Mouse (Mus musculus) stomach, embryonic 15.5 days (tissue): ENCODE results near the gene Adra1d. TPM values are rescaled to one million over a fixed set of nuclear protein-coding genes. Genes with fewer than 3 reads are reported as not detected.
A peak's percentile ranks its signal among the peaks of the same experiment; 100 is the strongest.

Experiments used
- ATAC-seq: fragments of 200-750 bp; cut with Nextera tagmentation; 2 replicates; pipeline ENCODE4 v1.8.0; 2017; ENCODE audit warnings: low read depth, moderate number of reproducible peaks, moderate TSS enrichment; ENCODE audit not compliant: insufficient read depth, low FRiP score
- H3K27ac ChIP-seq: fragments of 300-500 bp; sonication (generic); 2 replicates; pipeline ENCODE4 v1.5.1; 2015; ENCODE audit warnings: mild to moderate bottlenecking, inconsistent platforms
- H3K27me3 ChIP-seq: fragments of 300-500 bp; sonication (generic); replicated peaks from 2 replicates; pipeline ENCODE4 v1.6.1; 2015; ENCODE audit warnings: inconsistent platforms
- H3K36me3 ChIP-seq: fragments of 300-500 bp; sonication (generic); 2 replicates; pipeline ENCODE4 v1.6.1; 2015; ENCODE audit warnings: inconsistent platforms
- H3K4me1 ChIP-seq: fragments of 300-500 bp; sonication (generic); 2 replicates; pipeline ENCODE4 v1.6.1; 2015; ENCODE audit warnings: inconsistent platforms
- H3K4me2 ChIP-seq: fragments of 300-500 bp; sonication (generic); 2 replicates; pipeline ENCODE4 v1.6.1; 2015; ENCODE audit warnings: mild to moderate bottlenecking, inconsistent platforms
- H3K4me3 ChIP-seq: fragments of 300-500 bp; sonication (generic); replicated peaks from 2 replicates; pipeline ENCODE4 v1.5.1; 2015; ENCODE audit warnings: inconsistent platforms
- H3K9ac ChIP-seq: fragments of 300-500 bp; sonication (generic); 2 replicates; pipeline ENCODE4 v1.6.1; 2015; ENCODE audit warnings: inconsistent platforms
- H3K9me3 ChIP-seq: fragments of 300-500 bp; sonication (generic); 2 replicates; pipeline ENCODE4 v1.6.1; 2016; ENCODE audit warnings: inconsistent platforms
- WGBS: fragments of 180-500 bp; shearing (Covaris S2); methylation state at CpG from one replicate; pipeline ENCODE4 v1.1.7; 2015; 5-methylcytosine and 5-hydroxymethylcytosine counted together
- polyA plus RNA-seq: library from polyadenylated mRNA; unstranded; fragments of >200 nt; fragmentation: Nextera tagmentation; extraction: Ambion mirVana; gene quantifications from 2 replicates; pipeline ENCODE4 v1.2.1, GENCODE M21; 2015

Adra1d gene
- polyA plus RNA-seq, 1 experiment from 2014 or later: 0.96 TPM

GRCm38 (mm10) chr2:131550906-131551305 lies 11.2 kb downstream of the Adra1d start:
- WGBS: 64% methylated on average over 2 of the region's 2 CpGs
- no peaks in the 10 kb centered on the region for H3K9me3 ChIP-seq
- H3K27ac ChIP-seq: no peak overlapping the region
- H3K4me2 ChIP-seq: no peak overlapping the region
- no peaks in the 10 kb centered on the region for H3K36me3 ChIP-seq
- H3K4me3 ChIP-seq: no peak overlapping the region
- peaks cover 8% of the 10 kb centered on the region for H3K4me1 ChIP-seq
- ATAC-seq: no peak
- H3K9ac ChIP-seq: no peak overlapping the region
- H3K27me3 ChIP-seq: peaks cover 35% of the 10 kb centered on the region

GRCm38 (mm10) chr2:131550474-131550873 lies 11.6 kb downstream of the Adra1d start:
- H3K27me3 ChIP-seq: peaks cover 38% of the 10 kb centered on the region
- 68% methylated on average over 2 of the region's 2 CpGs for WGBS

GRCm38 (mm10) chr2:131549090-131549489 lies 13.0 kb downstream of the Adra1d start:
- Histone ChIP-seq H3K4me2 (no peak overlapping the region), H3K4me3 (no peak overlapping the region), H3K9ac (no peak overlapping the region), H3K4me1 (peaks cover 13% of the 10 kb centered on the region), H3K36me3 (no peaks in the 10 kb centered on the region), H3K9me3 (no peaks in the 10 kb centered on the region), H3K27ac (no peak overlapping the region), H3K27me3 (peaks cover 39% of the 10 kb centered on the region)
- ATAC-seq: no peak
- WGBS: 81% methylated on average over 5 of the region's 5 CpGs

More at GRCm38 (mm10) chr2:131550474-131550873, 11.6 kb downstream of the Adra1d start:
- Histone ChIP-seq H3K4me2 (no peak overlapping the region), H3K27ac (no peak overlapping the region), H3K9me3 (no peaks in the 10 kb centered on the region), H3K9ac (no peak overlapping the region), H3K4me3 (no peak overlapping the region), H3K4me1 (peaks cover 13% of the 10 kb centered on the region), H3K36me3 (no peaks in the 10 kb centered on the region)
- ATAC-seq: no peak

GRCm38 (mm10) chr2:131548330-131548729 lies 13.8 kb downstream of the Adra1d start:
- H3K4me1 ChIP-seq: peaks cover 13% of the 10 kb centered on the region
- H3K36me3 ChIP-seq: no peaks in the 10 kb centered on the region
- H3K27me3 ChIP-seq: peaks cover 39% of the 10 kb centered on the region
- WGBS: 75% methylated on average over 2 of the region's 2 CpGs
- no peaks in the 10 kb centered on the region for H3K9me3 ChIP-seq
- no peak overlapping the region for H3K4me3 ChIP-seq
- no peak overlapping the region for H3K27ac ChIP-seq
- no peak overlapping the region for H3K4me2 ChIP-seq
- no peak overlapping the region for H3K9ac ChIP-seq
- ATAC-seq: no peak

- H3K27ac ChIP-seq: no peak overlapping the region
- H3K9me3 ChIP-seq: no peaks in the 10 kb centered on the region
- peaks cover 30% of the 10 kb centered on the region for H3K27me3 ChIP-seq
- no peak overlapping the region for H3K9ac ChIP-seq
- peak overlapping the region; percentile 45; the same call in 1 of the 2 replicates for H3K4me3 ChIP-seq
- no peak for ATAC-seq
- no peaks in the 10 kb centered on the region for H3K36me3 ChIP-seq
- peak overlapping the region; percentile 95 for H3K4me2 ChIP-seq
- peaks cover 13% of the 10 kb centered on the region for H3K4me1 ChIP-seq
- WGBS: 11% methylated on average over 19 of the region's 19 CpGs
Observed at GRCm38 (mm10) chr2:131546745-131547408, 15.2 kb downstream of the Adra1d start.

GRCm38 (mm10) chr2:131546308-131546700 lies 15.8 kb downstream of the Adra1d start:
- ATAC-seq: no peak
- peak overlapping the region; percentile 23; the same call in 1 of the 2 replicates for H3K9ac ChIP-seq
- peak overlapping the region; percentile 45 for H3K4me3 ChIP-seq

GRCm38 (mm10) chr2:131545386-131546307 lies 16.4 kb downstream of the Adra1d start:
- H3K36me3 ChIP-seq: no peaks in the 10 kb centered on the region
- H3K4me2 ChIP-seq: peak overlapping the region; percentile 95
- WGBS: 2% methylated on average over 45 of the region's 45 CpGs
- peak; percentile 51; the same call in 1 of the 2 replicates for ATAC-seq
- H3K27me3 ChIP-seq: peaks cover 30% of the 10 kb centered on the region
- H3K4me1 ChIP-seq: peaks cover 13% of the 10 kb centered on the region
- H3K9me3 ChIP-seq: no peaks in the 10 kb centered on the region
- no peak overlapping the region for H3K27ac ChIP-seq
- peak overlapping the region; percentile 45 for H3K4me3 ChIP-seq
- peak overlapping the region; percentile 23; the same call in 1 of the 2 replicates for H3K9ac ChIP-seq

More at GRCm38 (mm10) chr2:131546308-131546700, 15.8 kb downstream of the Adra1d start:
- Histone ChIP-seq H3K36me3 (no peaks in the 10 kb centered on the region), H3K9me3 (no peaks in the 10 kb centered on the region), H3K27ac (no peak overlapping the region), H3K4me1 (peaks cover 13% of the 10 kb centered on the region), H3K4me2 (peak overlapping the region; percentile 95), H3K27me3 (peaks cover 30% of the 10 kb centered on the region)
- 3% methylated on average over 27 of the region's 27 CpGs for WGBS

- H3K27me3 ChIP-seq: peaks cover 23% of the 10 kb centered on the region
- ATAC-seq: no peak
- WGBS: 35% methylated on average over 6 of the region's 6 CpGs
- H3K4me2 ChIP-seq: no peak overlapping the region
- no peak overlapping the region for H3K27ac ChIP-seq
- H3K36me3 ChIP-seq: no peaks in the 10 kb centered on the region
- no peak overlapping the region for H3K4me3 ChIP-seq
- H3K9ac ChIP-seq: no peak overlapping the region
- H3K9me3 ChIP-seq: no peaks in the 10 kb centered on the region
- peaks cover 13% of the 10 kb centered on the region for H3K4me1 ChIP-seq
Observed at GRCm38 (mm10) chr2:131542531-131542930, 19.6 kb downstream of the Adra1d start.

GRCm38 (mm10) chr2:131541686-131542085 lies 20.4 kb downstream of the Adra1d start:
- no peak overlapping the region for H3K4me3 ChIP-seq
- no peak for ATAC-seq
- no peak overlapping the region for H3K9ac ChIP-seq
- no peaks in the 10 kb centered on the region for H3K36me3 ChIP-seq
- H3K9me3 ChIP-seq: no peaks in the 10 kb centered on the region
- no peak overlapping the region for H3K27ac ChIP-seq
- WGBS: 77% methylated on average over 4 of the region's 4 CpGs
- peaks cover 13% of the 10 kb centered on the region for H3K4me1 ChIP-seq
- no peak overlapping the region for H3K4me2 ChIP-seq
- peaks cover 16% of the 10 kb centered on the region for H3K27me3 ChIP-seq

- H3K9ac ChIP-seq: no peak overlapping the region
- 81% methylated on average over 6 of the region's 6 CpGs for WGBS
- H3K36me3 ChIP-seq: no peaks in the 10 kb centered on the region
- no peaks in the 10 kb centered on the region for H3K4me1 ChIP-seq
- no peaks in the 10 kb centered on the region for H3K9me3 ChIP-seq
- no peak overlapping the region for H3K4me3 ChIP-seq
- ATAC-seq: no peak
- H3K4me2 ChIP-seq: no peak overlapping the region
- no peak overlapping the region for H3K27ac ChIP-seq
- 0 out of 2 replicates have a peak, but pooled peaks cover 4% of the 10 kb centered on the region for H3K27me3 ChIP-seq
Observed at GRCm38 (mm10) chr2:131539780-131540179, 22.3 kb downstream of the Adra1d start.

GRCm38 (mm10) chr2:131538341-131538740 lies 23.7 kb downstream of the Adra1d start:
- ATAC-seq: no peak
- Histone ChIP-seq H3K9me3 (no peaks in the 10 kb centered on the region), H3K9ac (no peak overlapping the region), H3K4me2 (no peak overlapping the region), H3K4me3 (no peak overlapping the region), H3K27ac (no peak overlapping the region), H3K36me3 (no peaks in the 10 kb centered on the region), H3K27me3 (no peaks in the 10 kb centered on the region), H3K4me1 (no peaks in the 10 kb centered on the region)
- 63% methylated on average over 7 of the region's 7 CpGs for WGBS

GRCm38 (mm10) chr2:131535168-131535567 lies 26.9 kb downstream of the Adra1d start:
- Histone ChIP-seq H3K4me3 (no peak overlapping the region), H3K27ac (no peak overlapping the region), H3K27me3 (no peaks in the 10 kb centered on the region), H3K9me3 (no peaks in the 10 kb centered on the region), H3K4me1 (no peaks in the 10 kb centered on the region), H3K4me2 (no peak overlapping the region), H3K36me3 (no peaks in the 10 kb centered on the region), H3K9ac (no peak overlapping the region)
- ATAC-seq: no peak
- WGBS: 92% methylated on average over 5 of the region's 5 CpGs
